ENCODE assay signal across 10 mouse cellular contexts in the genomic region with DNA sequence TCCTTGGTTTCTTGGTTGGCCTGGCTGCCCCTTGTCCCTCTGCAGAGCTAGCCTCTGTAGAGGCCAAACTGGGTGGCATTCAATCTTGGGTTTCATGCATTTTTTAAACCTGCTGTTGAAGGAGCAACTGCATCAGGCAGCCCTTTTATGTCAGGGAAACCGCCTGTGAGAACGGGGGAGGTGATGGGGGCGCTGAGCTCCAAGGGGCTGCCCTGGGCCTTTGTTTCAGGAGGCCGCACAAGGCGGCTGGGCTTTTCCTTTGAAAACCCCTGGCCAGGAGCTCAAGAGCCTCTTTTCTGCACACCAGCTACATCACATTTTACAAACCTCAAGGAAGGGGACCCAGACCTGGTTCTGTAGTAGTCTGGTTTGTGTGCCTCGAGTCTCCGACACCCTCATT. TPM values are rescaled to one million over a fixed set of nuclear protein-coding genes. Genes with fewer than 3 reads are reported as not detected.
DNase-seq lines count a peak whose midpoint lies in the region; ATAC-seq lines count a peak whose summit lies in the region.
"Had no signal": no experiment of that assay in that cellular context is flagged by ENCODE, and none has a peak within 500 bp of the region (broad histone marks: within the 10 kb centered on the region; RNA-seq: fewer than 3 reads in every experiment).

No protein-coding gene starts in this region.

- 0 out of 2 replicates have a peak, but pooled peaks cover 4% of the 10 kb centered on the region for H3K27me3 ChIP-seq in lung, embryonic 15.5 days
- H3K27me3 ChIP-seq in forebrain, embryonic 16.5 days (replicated peaks; ENCODE audit: control insufficient read depth, insufficient read depth, low read length): peaks cover 28% of the 10 kb centered on the region
- peaks cover 72% of the 10 kb centered on the region for H3K27me3 ChIP-seq in midbrain, embryonic 13.5 days

- ATAC-seq in lung, embryonic 15.5 days (ENCODE audit: borderline replicate concordance, extremely low read depth, low FRiP score, low TSS enrichment): no peak
- ATAC-seq in forebrain, embryonic 16.5 days: peak; percentile 70
- ATAC-seq in midbrain, embryonic 13.5 days: peak; percentile 60
- ATAC-seq in erythroblast, adult 5-6 weeks (replicated peaks; ENCODE audit: low FRiP score, poor library complexity, severe bottlenecking): no peak

- no peak overlapping the region for H3K9ac ChIP-seq in lung, embryonic 15.5 days
- H3K9ac ChIP-seq in forebrain, embryonic 16.5 days (replicated peaks; ENCODE audit: low read depth, low read length): peak overlapping the region; percentile 36; the same call in 1 of the 2 replicates
- H3K9ac ChIP-seq in midbrain, embryonic 13.5 days (replicated peaks): 0 out of 2 replicates have a peak overlapping the region, but pooled peaks have one; percentile 8
- H3K9ac ChIP-seq: liver, embryonic 13.5 days had no signal

- no peak overlapping the region for H3K4me3 ChIP-seq in lung, embryonic 15.5 days
- no peak overlapping the region for H3K4me3 ChIP-seq in forebrain, embryonic 16.5 days (replicated peaks; ENCODE audit: low read length)
- H3K4me3 ChIP-seq in midbrain, embryonic 13.5 days (replicated peaks): no peak overlapping the region
- H3K4me3 ChIP-seq: liver, embryonic 13.5 days had no signal

- 37% methylated on average over 7 of the region's 7 CpGs for WGBS in lung, embryonic 15.5 days
- WGBS in forebrain, embryonic 16.5 days: 7% methylated on average over 7 of the region's 7 CpGs
- 4% methylated on average over 7 of the region's 7 CpGs for WGBS in midbrain, embryonic 13.5 days

- H3K4me2 ChIP-seq in lung, embryonic 15.5 days: peak overlapping the region; percentile 5; the same call in 1 of the 2 replicates
- peak overlapping the region; percentile 28 for H3K4me2 ChIP-seq in forebrain, embryonic 16.5 days (ENCODE audit: low read length)
- peak overlapping the region; percentile 37 for H3K4me2 ChIP-seq in midbrain, embryonic 13.5 days (replicated peaks)
- H3K4me2 ChIP-seq: liver, embryonic 13.5 days had no signal

- H3K36me3 ChIP-seq in lung, embryonic 15.5 days: no peaks in the 10 kb centered on the region
- H3K36me3 ChIP-seq in forebrain, embryonic 16.5 days (ENCODE audit: control insufficient read depth, insufficient read depth): no peaks in the 10 kb centered on the region
- H3K36me3 ChIP-seq in midbrain, embryonic 13.5 days: no peaks in the 10 kb centered on the region
- H3K36me3 ChIP-seq: liver, embryonic 13.5 days had no signal

- no peak overlapping the region for H3K27ac ChIP-seq in lung, embryonic 15.5 days
- H3K27ac ChIP-seq in forebrain, embryonic 16.5 days (ENCODE audit: low read length): peak overlapping the region; percentile 58
- H3K27ac ChIP-seq in midbrain, embryonic 13.5 days: peak overlapping the region; percentile 88
- H3K27ac ChIP-seq: liver, embryonic 13.5 days had no signal

- H3K9me3 ChIP-seq in lung, embryonic 15.5 days: no peaks in the 10 kb centered on the region
- H3K9me3 ChIP-seq in forebrain, embryonic 16.5 days (ENCODE audit: control insufficient read depth, low read length): no peaks in the 10 kb centered on the region
- no peaks in the 10 kb centered on the region for H3K9me3 ChIP-seq in midbrain, embryonic 13.5 days
- H3K9me3 ChIP-seq: liver, embryonic 13.5 days had no signal

- peaks cover 11% of the 10 kb centered on the region; the same call in 1 of the 2 replicates for H3K4me1 ChIP-seq in lung, embryonic 15.5 days
- H3K4me1 ChIP-seq in forebrain, embryonic 16.5 days (replicated peaks; ENCODE audit: control insufficient read depth, insufficient read depth, low read length): peaks cover 23% of the 10 kb centered on the region
- H3K4me1 ChIP-seq in midbrain, embryonic 13.5 days (replicated peaks): peaks cover 44% of the 10 kb centered on the region

- no peak for DNase-seq in lung, postnatal 36 days
- peak; percentile 63 for DNase-seq in thymus, postnatal 25 days
- no peak for DNase-seq in cerebellum, postnatal 36 days
- no peak for DNase-seq in right cerebral cortex, postnatal 36 days (ENCODE audit: low spot score in 2 of 2)
- DNase-seq: kidney, adult 2 months; liver, embryonic 13.5 days had no signal

RNA-seq across cellular contexts. Expression of gene Cd247, which starts 25.6 kb away (rescaled TPM):
- polyA plus RNA-seq in lung, embryonic 15.5 days (2015; fragmentation: Nextera tagmentation; extraction: Ambion mirVana): 1.3 and 2.6 TPM in 2 replicates
- 2.1 and 2.2 TPM in 2 replicates for polyA plus RNA-seq in forebrain, embryonic 16.5 days (2015; fragmentation: Nextera tagmentation; extraction: Ambion mirVana)
- polyA plus RNA-seq in midbrain, embryonic 13.5 days (2015; fragmentation: Nextera tagmentation; extraction: Ambion mirVana): 1.6 and 2.2 TPM in 2 replicates
- 1.0 TPM in 1 of 2 replicates, not detected in the other for total RNA-seq in erythroblast, adult 5-6 weeks (2015; ENCODE audit: low replicate concordance)
- total RNA-seq in erythroblast, adult 5-6 weeks (2017; ENCODE audit: low replicate concordance): 0.68 and 4.2 TPM in 2 replicates

RNA-seq across cellular contexts. Expression of gene Creg1, which starts 50.6 kb away (rescaled TPM):
- polyA plus RNA-seq in lung, embryonic 15.5 days (2015; fragmentation: Nextera tagmentation; extraction: Ambion mirVana): 66.3 and 74.9 TPM in 2 replicates
- 16.6 and 22.5 TPM in 2 replicates for polyA plus RNA-seq in forebrain, embryonic 16.5 days (2015; fragmentation: Nextera tagmentation; extraction: Ambion mirVana)
- 21.7 and 23.8 TPM in 2 replicates for polyA plus RNA-seq in midbrain, embryonic 13.5 days (2015; fragmentation: Nextera tagmentation; extraction: Ambion mirVana)
- total RNA-seq in erythroblast, adult 5-6 weeks (2015; ENCODE audit: low replicate concordance): 921 and 924 TPM in 2 replicates
- total RNA-seq in erythroblast, adult 5-6 weeks (2017; ENCODE audit: low replicate concordance): 849 and 890 TPM in 2 replicates

Comparison
In these comparisons a context has a peak if more than half of its experiments do, and no peak if none do; other contexts are left out.
1. ATAC-seq: peak in forebrain, embryonic 16.5 days (single experiment) and midbrain, embryonic 13.5 days (single experiment); none in lung, embryonic 15.5 days (single experiment) and erythroblast, adult 5-6 weeks (single experiment).
2. Peak in every context shown above with its lines, with median percentiles within 50 percentile points of each other: H3K4me2 ChIP-seq.